Mouse (Mus musculus) megakaryocyte, embryonic 14.5 days (primary cell): ENCODE measurements around the gene Cbr4. TPM values are rescaled to one million over a fixed set of nuclear protein-coding genes. Genes with fewer than 3 reads are reported as not detected.

Source experiments
- H3K27me3 ChIP-seq: replicated peaks from 2 replicates; pipeline ENCODE3; 2012; ENCODE audit warnings: inconsistent platforms
- H3K36me3 ChIP-seq: replicated peaks from 2 replicates; pipeline ENCODE3; 2012; ENCODE audit warnings: low read length, inconsistent platforms, mixed read lengths
- H3K4me1 ChIP-seq: 2 replicates; pipeline ENCODE4 v1.6.1; 2012; ENCODE audit warnings: inconsistent platforms
- H3K4me3 ChIP-seq: replicated peaks from 2 replicates; pipeline ENCODE3; 2012; ENCODE audit warnings: moderate library complexity, mild to moderate bottlenecking, inconsistent platforms
- H3K9me3 ChIP-seq: 2 replicates; pipeline ENCODE4 v1.6.1; 2012; ENCODE audit warnings: inconsistent platforms
- FLI1 ChIP-seq: IDR thresholded peaks from 2 replicates; pipeline ENCODE4 v1.6.1; 2012; ENCODE audit warnings: low read length, inconsistent platforms, mixed read lengths
- GATA1 ChIP-seq: IDR thresholded peaks from 3 replicates; pipeline ENCODE4 v1.6.1; 2012; ENCODE audit warnings: mixed read lengths, low read length, inconsistent platforms, borderline replicate concordance
- polyA plus RNA-seq: library from polyadenylated mRNA; stranded (reverse); fragments of >175 nt; gene quantifications from 2 replicates; pipeline ENCODE4 v1.2.3, GENCODE M21; 2012; ENCODE audit warnings: low replicate concordance; ENCODE audit not compliant: insufficient read depth

The Cbr4 gene
- polyA plus RNA-seq, 1 experiment, result 1.6 TPM

DNA sequence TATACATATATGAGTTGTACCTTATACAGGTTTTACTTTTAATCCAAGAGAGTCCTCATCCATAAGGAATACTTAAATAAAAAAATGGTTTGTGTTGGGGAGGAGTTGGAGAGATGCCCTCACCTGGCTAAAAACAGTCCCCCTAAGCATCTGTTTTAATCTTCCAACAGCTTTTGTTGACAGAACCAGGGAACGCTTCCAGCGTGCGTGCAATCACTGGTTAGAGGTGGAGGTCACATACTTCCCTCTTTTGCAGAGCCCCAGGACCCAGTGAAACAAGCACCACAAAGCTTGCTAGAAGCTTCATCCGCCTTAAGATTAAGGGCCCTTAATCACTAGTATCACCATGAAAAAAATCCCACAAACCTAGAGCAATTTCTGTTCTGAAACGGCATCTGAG is 49.9 kb downstream of the Cbr4 start:
- Histone ChIP-seq H3K9me3 (no peaks in the 10 kb centered on the region), H3K4me3 (no peak overlapping the region), H3K36me3 (no peaks in the 10 kb centered on the region), H3K27me3 (peaks cover 9% of the 10 kb centered on the region), H3K4me1 (peaks cover 6% of the 10 kb centered on the region)
- TF ChIP-seq FLI1 (no peak), GATA1 (no peak)

- no peak for TF ChIP-seq FLI1
- Histone ChIP-seq H3K27me3 (peaks cover 12% of the 10 kb centered on the region), H3K36me3 (no peaks in the 10 kb centered on the region), H3K9me3 (no peaks in the 10 kb centered on the region), H3K4me3 (no peak overlapping the region), H3K4me1 (no peaks in the 10 kb centered on the region)
These were observed 52.4 kb downstream of the Cbr4 start for GRCm38 (mm10) chr8:61539828-61540500.

- H3K9me3 ChIP-seq, result peaks cover 23% of the 10 kb centered on the region
- peak overlapping the region; percentile 33 for H3K4me3 ChIP-seq
- H3K27me3 ChIP-seq, result peaks cover 2% of the 10 kb centered on the region
- no peaks in the 10 kb centered on the region for H3K4me1 ChIP-seq
- no peak for TF ChIP-seq GATA1
- no peak for TF ChIP-seq FLI1
- H3K36me3 ChIP-seq, result peaks cover 18% of the 10 kb centered on the region
These were observed 62.1 kb downstream of the Cbr4 start for GRCm38 (mm10) chr8:61549585-61549984.

DNA sequence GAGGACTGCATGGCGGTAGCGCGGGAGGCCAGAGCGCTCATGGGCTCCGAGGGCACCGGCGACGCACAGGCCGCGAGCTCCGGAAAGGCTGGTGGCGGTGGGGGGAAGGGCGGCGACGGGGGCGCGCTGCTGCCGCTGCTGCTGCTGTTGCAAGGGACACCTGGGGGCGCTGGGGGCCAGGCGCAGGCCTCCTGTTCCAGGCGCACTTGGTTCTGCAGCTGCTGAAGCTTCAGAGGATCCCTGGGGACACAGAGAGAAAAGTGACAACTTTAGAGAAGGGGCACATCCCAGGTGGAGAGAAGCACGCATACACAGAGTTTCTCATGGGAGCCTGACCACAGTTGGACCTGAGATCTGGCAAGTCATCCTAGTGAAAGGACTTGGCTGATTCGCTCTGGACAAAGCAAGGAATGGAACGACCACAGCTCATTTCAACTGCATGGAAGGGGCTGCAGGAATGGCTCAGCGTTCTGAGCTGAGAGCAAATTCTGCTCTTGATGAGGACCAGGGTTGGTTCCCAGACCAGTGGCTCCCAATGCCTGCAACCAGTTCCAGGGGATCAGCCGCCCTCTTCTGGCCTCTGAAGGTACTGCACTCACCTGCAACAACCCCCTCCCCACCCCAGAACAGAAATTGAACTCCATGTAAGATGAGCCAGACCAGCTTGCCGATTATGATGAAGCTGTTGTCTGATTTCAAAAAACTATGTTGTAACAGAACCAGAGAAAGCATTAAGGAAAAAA is 62.6 kb downstream of the Cbr4 start:
- Histone ChIP-seq H3K27me3 (peaks cover 2% of the 10 kb centered on the region), H3K4me3 (no peak overlapping the region), H3K9me3 (peaks cover 23% of the 10 kb centered on the region), H3K36me3 (peaks cover 18% of the 10 kb centered on the region), H3K4me1 (no peaks in the 10 kb centered on the region)
- TF ChIP-seq GATA1, result no peak
- no peak for TF ChIP-seq FLI1

DNA sequence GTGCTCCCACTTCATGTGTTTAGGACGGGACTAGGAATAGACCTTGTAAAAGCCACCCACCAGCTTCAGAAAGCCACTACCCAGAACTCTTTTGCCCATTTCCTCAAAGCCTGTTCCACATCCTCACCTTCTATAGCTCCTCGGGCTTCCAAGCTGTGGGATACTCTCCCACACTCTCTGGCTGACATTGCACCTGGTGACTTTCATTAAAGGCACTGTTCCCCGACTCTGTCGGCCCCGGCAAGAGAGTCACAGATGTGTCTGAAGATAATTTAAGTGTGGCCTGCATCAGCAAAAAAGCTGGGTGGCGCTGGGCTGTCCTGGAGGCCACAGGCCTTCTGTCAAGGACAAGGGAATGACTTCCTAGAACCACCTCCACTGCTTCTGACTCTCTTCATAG is 64.7 kb downstream of the Cbr4 start:
- H3K9me3 ChIP-seq, result peaks cover 23% of the 10 kb centered on the region
- H3K27me3 ChIP-seq, result peaks cover 5% of the 10 kb centered on the region
- H3K4me1 ChIP-seq, result peaks cover 5% of the 10 kb centered on the region; the same call in 1 of the 2 replicates
- H3K4me3 ChIP-seq, result no peak overlapping the region
- H3K36me3 ChIP-seq, result peaks cover 18% of the 10 kb centered on the region
- TF ChIP-seq GATA1, result no peak
- TF ChIP-seq FLI1, result no peak

DNA sequence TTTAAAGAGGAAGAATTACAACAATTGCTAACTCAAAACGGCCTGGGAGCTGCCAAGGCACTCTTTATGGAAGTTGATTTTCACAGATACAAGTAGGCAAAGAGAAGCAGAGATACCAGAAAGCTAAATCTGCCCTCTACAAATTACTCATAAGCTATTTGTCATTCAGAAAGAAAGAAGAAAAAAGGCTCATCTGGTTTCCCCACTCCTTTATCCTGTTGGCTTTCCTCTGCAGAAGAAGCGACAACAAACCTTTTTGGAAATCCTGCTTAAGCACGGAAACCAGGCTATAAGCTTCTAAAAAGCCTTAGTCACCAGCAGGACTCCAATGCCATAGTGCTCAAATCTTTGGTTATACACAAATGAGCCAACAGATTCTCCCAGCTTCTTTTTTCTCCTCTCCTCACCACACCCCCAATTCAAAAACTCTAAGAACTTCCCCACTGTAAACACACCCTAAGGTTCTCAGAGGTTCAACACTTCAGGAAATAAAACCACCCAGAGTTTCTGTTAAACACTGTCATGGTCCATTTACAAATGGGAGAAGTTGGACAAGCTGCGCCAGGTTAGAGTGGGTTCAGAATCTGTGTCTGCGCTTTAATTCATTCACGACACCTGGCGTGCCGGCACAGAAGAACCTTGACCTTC is 65.3 kb downstream of the Cbr4 start:
- Histone ChIP-seq H3K36me3 (peaks cover 18% of the 10 kb centered on the region), H3K27me3 (peaks cover 7% of the 10 kb centered on the region), H3K4me3 (no peak overlapping the region), H3K4me1 (peaks cover 8% of the 10 kb centered on the region; the same call in 1 of the 2 replicates), H3K9me3 (peaks cover 23% of the 10 kb centered on the region)
- TF ChIP-seq FLI1, result no peak
- TF ChIP-seq GATA1, result no peak

DNA sequence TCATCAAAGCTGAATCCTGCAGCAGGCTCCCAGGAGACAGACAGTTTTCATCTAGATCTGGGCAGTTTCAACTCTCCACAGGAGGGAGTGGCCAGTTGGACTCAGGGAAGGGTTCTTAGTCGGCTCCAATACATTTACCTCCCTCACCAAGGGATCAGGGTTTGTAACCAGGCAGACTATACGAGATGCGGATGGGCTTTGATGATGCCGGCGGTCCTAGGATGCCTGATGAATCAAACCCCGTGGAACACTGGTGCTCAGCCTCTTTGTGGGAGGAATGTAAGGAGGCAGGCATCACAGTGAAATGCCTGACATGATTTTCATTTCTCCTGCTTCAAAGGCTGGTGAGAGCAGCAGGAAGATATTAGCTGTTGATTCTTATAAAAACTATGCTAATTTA is 67.8 kb downstream of the Cbr4 start:
- TF ChIP-seq GATA1, result no peak
- no peak for TF ChIP-seq FLI1
- H3K9me3 ChIP-seq, result peaks cover 1% of the 10 kb centered on the region
- H3K27me3 ChIP-seq, result peaks cover 9% of the 10 kb centered on the region
- H3K4me3 ChIP-seq, result no peak overlapping the region
- H3K4me1 ChIP-seq, result peaks cover 20% of the 10 kb centered on the region
- H3K36me3 ChIP-seq, result peaks cover under 1% of the 10 kb centered on the region

DNA sequence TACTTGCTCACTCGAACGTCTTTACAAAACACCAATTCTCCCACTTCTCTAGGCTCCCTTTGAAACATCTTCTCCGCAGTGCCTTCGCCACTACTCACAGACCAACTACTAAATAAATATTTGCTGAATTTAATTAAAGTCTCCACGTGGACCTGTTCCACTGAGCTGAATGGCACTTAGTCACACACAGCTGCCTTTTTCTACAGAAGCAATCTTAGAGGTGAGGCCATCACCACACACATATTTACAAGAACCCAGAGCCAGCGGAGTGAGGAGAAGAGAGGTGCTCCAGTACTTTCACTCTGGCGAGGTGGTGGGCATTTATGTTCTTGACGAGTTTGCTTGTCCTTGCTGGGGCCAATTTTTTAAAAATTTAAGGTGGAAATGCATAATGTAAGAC is 68.7 kb downstream of the Cbr4 start:
- Histone ChIP-seq H3K4me3 (no peak overlapping the region), H3K4me1 (peaks cover 20% of the 10 kb centered on the region), H3K9me3 (no peaks in the 10 kb centered on the region), H3K36me3 (no peaks in the 10 kb centered on the region), H3K27me3 (peaks cover 11% of the 10 kb centered on the region)
- TF ChIP-seq GATA1, result no peak
- TF ChIP-seq FLI1, result no peak
